9 mouse cellular contexts compared by ENCODE assay signal in genomic region chr2:150558568-150558967, GRCm38 (mm10). TPM values are rescaled to one million over a fixed set of nuclear protein-coding genes. Genes with fewer than 3 reads are reported as not detected.
DNase-seq lines count a peak whose midpoint lies in the region; ATAC-seq and TF ChIP-seq lines count a peak whose summit lies in the region.
"Had no signal": no experiment of that assay in that cellular context is flagged by ENCODE, and none has a peak within 500 bp of the region (broad histone marks: within the 10 kb centered on the region; RNA-seq: fewer than 3 reads in every experiment).

No protein-coding gene starts in this region.

- no peak overlapping the region for H3ac ChIP-seq in myocyte (ENCODE audit: control insufficient read depth, insufficient read length)

- no peaks in the 10 kb centered on the region for H3K27me3 ChIP-seq in kidney, embryonic 15.5 days
- H3K27me3 ChIP-seq in myocyte (ENCODE audit: control insufficient read depth, insufficient read depth, insufficient read length): no peaks in the 10 kb centered on the region
- H3K27me3 ChIP-seq: liver, embryonic 15.5 days had no signal

- no peak overlapping the region for H3K9ac ChIP-seq in kidney, embryonic 15.5 days
- H3K9ac ChIP-seq: liver, embryonic 15.5 days had no signal

- H3K27ac ChIP-seq in kidney, embryonic 15.5 days: no peak overlapping the region
- H3K27ac ChIP-seq: liver, embryonic 15.5 days had no signal

- 53% methylated on average over 3 of the region's 3 CpGs for WGBS in kidney, embryonic 15.5 days

- H3K9me3 ChIP-seq in kidney, embryonic 15.5 days (replicated peaks): no peaks in the 10 kb centered on the region
- H3K9me3 ChIP-seq: liver, embryonic 15.5 days had no signal

- H3K79me2 ChIP-seq in myocyte (ENCODE audit: control insufficient read depth, insufficient read depth): no peaks in the 10 kb centered on the region

- ATAC-seq in kidney, embryonic 15.5 days (replicated peaks; ENCODE audit: low FRiP score): no peak

- H3K36me3 ChIP-seq in kidney, embryonic 15.5 days: no peaks in the 10 kb centered on the region
- no peaks in the 10 kb centered on the region for H3K36me3 ChIP-seq in myocyte (ENCODE audit: control insufficient read depth, insufficient read depth)
- H3K36me3 ChIP-seq: liver, embryonic 15.5 days had no signal

- TF ChIP-seq POLR2A in myocyte (IDR thresholded peaks at IDR 0.05; ENCODE audit: insufficient read length, low read depth): no peak

- peak; percentile 12 to 44 for DNase-seq in kidney, adult 8-10 months
- peak; percentile 44 for DNase-seq in ES-CJ7 (ENCODE audit: low read depth, low spot score)
- DNase-seq in brain, adult 2 months (ENCODE audit: low read depth, low spot score): peak; percentile 59
- DNase-seq in kidney, postnatal 36 days: peak; percentile 24 to 52
- DNase-seq in urinary bladder, adult 2 months (ENCODE audit: low spot score): no peak

- no peak overlapping the region for H3K4me2 ChIP-seq in kidney, embryonic 15.5 days
- no peak overlapping the region for H3K4me2 ChIP-seq in myocyte (ENCODE audit: low read depth)
- H3K4me2 ChIP-seq: liver, embryonic 15.5 days had no signal

- no peak overlapping the region for H3K4me3 ChIP-seq in kidney, embryonic 15.5 days (replicated peaks)
- H3K4me3 ChIP-seq in myocyte: no peak overlapping the region
- H3K4me3 ChIP-seq: erythroblast, embryonic 14.5 days; liver, embryonic 15.5 days had no signal

- no peaks in the 10 kb centered on the region for H3K4me1 ChIP-seq in kidney, embryonic 15.5 days
- H3K4me1 ChIP-seq: liver, embryonic 15.5 days had no signal

TF ChIP-seq in myocyte, 11 proteins besides CTCF, POLR2A, EP300 and RAD21:
- TF ChIP-seq TCF12 (IDR thresholded peaks at IDR 0.05; ENCODE audit: insufficient read depth, poor library complexity, severe bottlenecking) (no peak), CEBPB (IDR thresholded peaks at IDR 0.05; ENCODE audit: insufficient read depth, poor library complexity, severe bottlenecking) (peak; percentile 14; the same call in 1 of the 2 replicates), SRF (IDR thresholded peaks at IDR 0.05; ENCODE audit: control insufficient read depth, insufficient read length, low read depth) (no peak), USF1 (IDR thresholded peaks at IDR 0.05; ENCODE audit: low read depth) (no peak)

RNA-seq across cellular contexts. Expression of gene Cst7, which starts 11.6 kb away (rescaled TPM):
- 0.21 and 0.28 TPM in 2 replicates for polyA plus RNA-seq in kidney, embryonic 15.5 days (2015; fragmentation: Nextera tagmentation; extraction: Ambion mirVana)
- not detected for polyA plus RNA-seq in myocyte (2012; fragmentation: generic; extraction: Trizol)
- polyA plus RNA-seq in urinary bladder, adult 2 months (2012; rRNA removed): 0.48 and 0.71 TPM in 2 replicates

RNA-seq across cellular contexts. Expression of gene Apmap, which starts 49.8 kb away (rescaled TPM):
- polyA plus RNA-seq in kidney, embryonic 15.5 days (2015; fragmentation: Nextera tagmentation; extraction: Ambion mirVana): 46.0 and 47.6 TPM in 2 replicates
- polyA plus RNA-seq in myocyte (2012; fragmentation: generic; extraction: Trizol): 31.4 TPM
- 37.1 and 44.4 TPM in 2 replicates for polyA plus RNA-seq in urinary bladder, adult 2 months (2012; rRNA removed)
